Mouse (Mus musculus) liver, embryonic 14 days (tissue): Measurements from ENCODE around the gene Ppil4. TPM values are rescaled to one million over a fixed set of nuclear protein-coding genes. Genes with fewer than 3 reads are reported as not detected.

Experiments
- polyA plus RNA-seq: library from polyadenylated mRNA; depleted of rRNA; stranded (reverse); fragments of >200 nt; gene quantifications from 2 replicates; pipeline ENCODE4 v1.2.3, GENCODE M21; 2012; rRNA removed

Ppil4 gene
- polyA plus RNA-seq = 10.6 and 11.6 TPM in 2 replicates

GRCm38 (mm10) chr10:7792751-7793385, at the start of gene Ppil4, which contains the start of gene Ginm1:
Gene Ppil4 (plus strand): TSS chr10:7792891.
Gene Ginm1 (minus strand): TSS chr10:7792824.

DNA sequence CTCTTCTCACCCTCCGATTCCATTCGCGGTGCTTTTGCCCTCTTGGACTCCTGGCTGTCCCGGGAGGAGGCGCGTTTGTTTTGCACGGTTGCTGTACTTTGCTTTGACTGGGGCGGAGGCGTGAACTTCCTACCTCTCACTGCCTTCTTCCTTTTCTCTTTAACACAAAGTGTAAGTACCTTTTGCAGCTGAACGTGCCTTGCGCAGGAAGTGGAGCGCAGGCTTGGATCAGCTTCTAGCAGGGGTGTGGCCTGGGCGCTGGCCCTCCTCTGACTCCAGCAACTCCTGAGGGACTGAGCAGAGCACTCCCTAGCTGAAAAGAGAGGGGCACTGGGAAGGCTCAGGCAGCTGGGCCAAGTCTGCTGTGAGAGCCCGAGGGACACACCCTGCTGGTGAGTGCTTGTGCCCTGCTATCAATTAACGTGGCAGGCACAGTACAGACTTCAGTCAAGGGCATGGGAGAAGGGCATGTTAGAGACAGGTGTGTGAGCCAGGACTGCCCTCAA, 39.5 kb downstream of the Ppil4 start, which contains the start of gene Zc3h12d:
TSS of gene Zc3h12d (plus strand) at position 300 of the 506 bp plus-strand sequence.

Other genes starting within 250 kb of the Ppil4 start
- 0.25 and 0.31 TPM in 2 replicates for gene Lrp11, start 203.1 kb upstream of the Ppil4 start, polyA plus RNA-seq
- 19.4 and 23.2 TPM in 2 replicates for gene Nup43, start 125.4 kb upstream of the Ppil4 start, polyA plus RNA-seq
- 43.2 and 48.9 TPM in 2 replicates for gene Pcmt1, start 111.8 kb upstream of the Ppil4 start, polyA plus RNA-seq
- 4.8 and 5.6 TPM in 2 replicates for gene Lats1, start 111.7 kb upstream of the Ppil4 start, polyA plus RNA-seq
- 7.6 and 8.2 TPM in 2 replicates for gene Katna1, start 66.9 kb upstream of the Ppil4 start, polyA plus RNA-seq
- 13.1 and 14.9 TPM in 2 replicates for gene Ginm1, start 67 bp upstream of the Ppil4 start, polyA plus RNA-seq
- 0.16 and 0.29 TPM in 2 replicates for gene Zc3h12d, start 39.6 kb downstream of the Ppil4 start, polyA plus RNA-seq
- gene Tab2, start 163.3 kb downstream of the Ppil4 start, polyA plus RNA-seq = 17.1 and 21.3 TPM in 2 replicates